Mouse (Mus musculus): ENCODE results near the gene Ppib.

DNA sequence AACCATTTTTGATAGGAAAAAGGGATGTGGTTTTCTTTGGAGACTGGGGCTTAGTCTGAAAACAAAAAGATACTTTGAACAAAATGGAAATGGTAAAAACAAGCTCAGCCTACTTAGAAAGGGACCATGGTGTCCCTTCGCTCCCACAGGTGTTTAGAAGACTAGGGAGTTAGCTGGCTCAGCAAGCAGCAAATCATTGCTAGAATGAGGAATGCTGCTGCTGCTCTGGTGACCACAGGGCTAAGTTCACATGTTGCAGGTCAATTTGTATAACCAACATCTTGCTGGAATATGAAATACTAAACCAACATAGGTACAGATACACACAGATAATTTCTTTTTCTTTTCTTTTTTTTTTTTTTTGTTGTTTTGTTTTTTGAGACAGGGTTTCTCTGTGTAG is 49.6 kb downstream of the Ppib start:
- no peak for TF ChIP-seq CTCF (IDR thresholded peaks at IDR 0.05; ENCODE audit: insufficient read depth, low read length)
- no peak for TF ChIP-seq POLR2A (IDR thresholded peaks at IDR 0.05; ENCODE audit: borderline replicate concordance, extremely low read depth, low read depth, low read length)
